Mouse (Mus musculus) heart, adult 2 months (tissue): ENCODE measurements at regions not wholly inside any gene's neighbourhood (a gene's known extent, or its start where the extent isn't known, plus 50 kb on each side); places are given as distances from the start of the nearest gene placed in this dataset.

ENCODE experiments used
- DNase-seq, 2 experiments: peaks; one replicate each; pipeline ENCODE4 v3.0.0; 2021
- H3K27ac ChIP-seq: fragments of 200-600 bp; 2 replicates; pipeline ENCODE4 v1.8.1; 2022
- H3K27me3 ChIP-seq: fragments of 200-500 bp; 2 replicates; pipeline ENCODE4 v1.6.1; 2012; ENCODE audit warnings: mild to moderate bottlenecking, low read length, inconsistent platforms, mixed read lengths; ENCODE audit not compliant: control insufficient read depth, insufficient read depth
- H3K36me3 ChIP-seq: fragments of 200-500 bp; 2 replicates; pipeline ENCODE4 v1.6.1; 2012; ENCODE audit warnings: low read length, inconsistent platforms; ENCODE audit not compliant: control insufficient read depth, insufficient read depth
- H3K4me1 ChIP-seq: fragments of 200-500 bp; 2 replicates; pipeline ENCODE4 v1.6.1; 2011; ENCODE audit warnings: low read length; ENCODE audit not compliant: control insufficient read depth, insufficient read depth
- H3K4me3 ChIP-seq: fragments of 200-600 bp; 2 replicates; pipeline ENCODE4 v1.8.1; 2022
- H3K79me2 ChIP-seq: fragments of 200-500 bp; replicated peaks from 2 replicates; pipeline ENCODE4 v1.6.1; 2012; ENCODE audit warnings: mild to moderate bottlenecking, inconsistent platforms, low read length, moderate library complexity, mixed read lengths; ENCODE audit not compliant: control insufficient read depth, insufficient read depth
- H3K9ac ChIP-seq: fragments of 200-500 bp; 2 replicates; pipeline ENCODE4 v1.6.1; 2012; ENCODE audit warnings: low read depth, mild to moderate bottlenecking, control low read depth, inconsistent platforms, low read length, mixed read lengths
- CTCF ChIP-seq: fragments of 200-600 bp; IDR thresholded peaks from 2 replicates; pipeline ENCODE4 v1.8.1; 2022; ENCODE audit warnings: antibody characterized with exemption, mild to moderate bottlenecking, moderate library complexity
- EP300 ChIP-seq: fragments of 200-500 bp; IDR thresholded peaks from 2 replicates; pipeline ENCODE4 v1.6.1; 2011; ENCODE audit warnings: low read depth, low read length, control low read depth; ENCODE audit not compliant: insufficient read depth
- POLR2A ChIP-seq: fragments of 200-500 bp; IDR thresholded peaks from 2 replicates; pipeline ENCODE4 v1.6.1; 2011; ENCODE audit warnings: mild to moderate bottlenecking, low read depth, low read length, control low read depth; ENCODE audit not compliant: insufficient read depth
- WGBS: fragments of 180-500 bp; shearing (Covaris S2); methylation state at CpG from one replicate; pipeline ENCODE4 v1.1.7; 2018; 5-methylcytosine and 5-hydroxymethylcytosine counted together
- intact Hi-C: fragments of 180-260 bp; cut with DNase I; formaldehyde crosslinking; loops from one replicate; pipeline ENCODE4 v1.15.1; 2025

DNA sequence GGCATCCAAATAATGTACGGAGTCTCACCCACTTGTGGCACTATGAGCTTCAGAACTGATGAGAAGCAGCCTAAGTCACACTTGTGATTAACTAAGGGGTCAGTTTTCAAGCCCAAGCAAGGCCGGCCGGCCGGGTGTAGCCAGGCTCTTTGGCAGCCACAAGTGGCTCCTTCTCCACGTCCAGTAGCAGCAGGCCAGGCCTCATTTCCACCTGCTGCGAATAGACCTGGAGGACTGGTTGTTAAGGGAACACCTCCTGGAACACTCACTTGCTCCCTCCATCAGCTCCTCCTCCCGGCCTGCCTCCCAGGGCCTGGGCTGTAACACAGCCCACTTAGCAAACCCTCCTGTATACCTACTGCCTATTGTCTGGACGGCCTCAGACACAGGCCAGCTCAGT lies 61.1 kb upstream of the Calm2 start:
- Histone ChIP-seq H3K27ac (no peak overlapping the region), H3K79me2 (no peaks in the 10 kb centered on the region), H3K9ac (no peak overlapping the region), H3K27me3 (no peaks in the 10 kb centered on the region), H3K4me3 (no peak overlapping the region), H3K36me3 (no peaks in the 10 kb centered on the region), H3K4me1 (peaks cover 1% of the 10 kb centered on the region; the same call in 1 of the 2 replicates)
- DNase-seq = no peak
- WGBS = 83% methylated on average over 8 of the region's 8 CpGs
- intact Hi-C loops = no loop called here
- TF ChIP-seq EP300 (no peak), CTCF (no peak)

DNA sequence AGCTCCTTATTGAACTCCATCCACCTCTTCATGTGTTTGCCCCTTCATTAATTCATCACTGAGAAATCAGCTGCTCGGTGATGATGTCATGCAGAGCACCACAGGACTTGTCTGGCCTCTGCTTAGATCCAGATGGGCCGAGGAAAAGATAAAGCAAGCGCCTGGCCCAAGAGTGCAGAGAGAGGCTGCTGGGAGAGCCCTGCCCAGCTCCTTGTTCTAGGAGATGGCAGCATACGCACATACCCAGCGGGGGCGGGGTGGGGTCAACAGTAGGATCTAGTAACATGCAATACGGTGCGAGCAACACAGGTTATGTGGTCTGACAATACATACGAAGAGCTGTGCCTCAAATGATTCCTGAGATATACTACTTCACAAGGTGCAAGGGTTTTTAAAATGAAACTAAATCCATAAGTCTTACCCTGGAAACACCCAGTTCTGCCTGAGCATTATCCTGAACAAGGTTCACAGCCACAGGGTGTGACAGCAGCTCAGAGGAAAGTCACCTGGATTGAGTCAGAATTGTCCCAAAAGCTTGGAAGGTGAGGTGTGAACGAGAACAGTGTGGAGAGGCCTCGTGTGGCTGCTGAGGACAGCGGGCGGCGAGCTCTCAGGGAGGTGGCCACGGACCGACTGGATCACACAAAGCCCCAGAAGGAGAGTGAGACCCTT lies 62.0 kb upstream of the Calm2 start:
- Histone ChIP-seq H3K4me1 (peaks cover 3% of the 10 kb centered on the region), H3K9ac (no peak overlapping the region), H3K79me2 (no peaks in the 10 kb centered on the region), H3K27ac (no peak overlapping the region), H3K27me3 (no peaks in the 10 kb centered on the region), H3K36me3 (no peaks in the 10 kb centered on the region), H3K4me3 (no peak overlapping the region)
- intact Hi-C loops = no loop called here
- 84% methylated on average over 16 of the region's 16 CpGs for WGBS
- TF ChIP-seq POLR2A (no peak), EP300 (no peak), CTCF (no peak)
- DNase-seq = no peak

DNA sequence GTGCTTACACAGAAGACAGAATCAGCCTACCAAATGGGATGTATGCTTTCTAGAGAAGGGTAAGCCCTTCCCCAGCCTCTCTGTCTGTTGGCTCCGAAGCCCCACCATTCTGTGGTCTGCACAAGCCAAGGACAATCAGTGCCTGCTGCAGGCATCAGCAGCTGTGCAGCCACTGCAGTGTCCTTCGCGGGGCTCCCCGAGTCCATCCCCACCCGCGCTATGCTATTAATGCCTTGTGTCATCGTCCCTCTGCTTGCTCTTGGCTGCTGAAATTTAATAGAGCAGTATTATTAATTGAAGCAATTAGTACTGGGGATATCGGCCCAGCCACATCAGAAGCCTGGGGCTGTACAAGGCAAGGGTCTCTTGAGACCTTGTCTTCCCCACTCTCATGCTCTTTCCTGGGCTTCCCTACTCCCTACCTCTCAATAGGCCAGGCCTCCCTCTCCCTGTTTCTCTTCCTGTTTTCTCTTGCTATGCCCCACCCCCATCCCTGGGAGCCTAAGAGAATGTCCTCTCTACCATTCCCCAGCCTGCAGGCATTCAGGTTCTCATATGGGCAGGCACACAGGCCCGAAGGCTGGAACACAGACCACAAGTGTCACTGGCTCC lies 65.4 kb upstream of the Calm2 start:
- intact Hi-C loops = no loop called here
- Histone ChIP-seq H3K9ac (no peak overlapping the region), H3K27me3 (no peaks in the 10 kb centered on the region), H3K36me3 (no peaks in the 10 kb centered on the region), H3K4me3 (no peak overlapping the region), H3K4me1 (peaks cover 2% of the 10 kb centered on the region; the same call in 1 of the 2 replicates), H3K79me2 (no peaks in the 10 kb centered on the region), H3K27ac (no peak overlapping the region)
- DNase-seq = no peak
- 74% methylated on average over 9 of the region's 9 CpGs for WGBS
- TF ChIP-seq POLR2A = no peak
- TF ChIP-seq CTCF = no peak
- TF ChIP-seq EP300 = no peak

DNA sequence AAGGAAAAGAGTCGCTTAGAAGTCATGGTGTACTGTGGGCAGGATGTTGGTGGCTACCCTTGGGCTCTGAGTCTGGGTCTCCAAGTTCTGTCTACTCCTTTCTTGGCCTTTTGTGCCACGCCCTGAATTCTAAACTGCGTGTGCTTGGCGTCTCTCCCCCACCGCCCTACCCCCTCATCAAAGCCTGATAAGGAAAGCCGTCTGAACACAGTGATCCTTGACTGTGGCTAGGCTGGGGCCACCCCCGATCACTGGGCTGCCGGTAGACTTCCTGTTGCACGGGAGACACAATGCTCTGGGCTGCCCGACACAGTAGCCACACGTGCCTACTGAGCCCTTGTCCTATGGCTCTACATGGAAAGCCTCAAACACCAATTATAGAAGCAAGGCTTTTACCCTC lies 67.1 kb upstream of the Calm2 start:
- H3K27me3 ChIP-seq = no peaks in the 10 kb centered on the region
- TF ChIP-seq EP300 = no peak
- no peak for TF ChIP-seq CTCF
- TF ChIP-seq POLR2A = no peak
- intact Hi-C loops = no loop called here
- H3K4me3 ChIP-seq = no peak overlapping the region
- H3K79me2 ChIP-seq = no peaks in the 10 kb centered on the region
- H3K36me3 ChIP-seq = no peaks in the 10 kb centered on the region
- WGBS = 23% methylated on average over 11 of the region's 11 CpGs
- H3K9ac ChIP-seq = no peak overlapping the region
- peaks cover 2% of the 10 kb centered on the region; the same call in 1 of the 2 replicates for H3K4me1 ChIP-seq
- no peak overlapping the region for H3K27ac ChIP-seq
- no peak for DNase-seq

DNA sequence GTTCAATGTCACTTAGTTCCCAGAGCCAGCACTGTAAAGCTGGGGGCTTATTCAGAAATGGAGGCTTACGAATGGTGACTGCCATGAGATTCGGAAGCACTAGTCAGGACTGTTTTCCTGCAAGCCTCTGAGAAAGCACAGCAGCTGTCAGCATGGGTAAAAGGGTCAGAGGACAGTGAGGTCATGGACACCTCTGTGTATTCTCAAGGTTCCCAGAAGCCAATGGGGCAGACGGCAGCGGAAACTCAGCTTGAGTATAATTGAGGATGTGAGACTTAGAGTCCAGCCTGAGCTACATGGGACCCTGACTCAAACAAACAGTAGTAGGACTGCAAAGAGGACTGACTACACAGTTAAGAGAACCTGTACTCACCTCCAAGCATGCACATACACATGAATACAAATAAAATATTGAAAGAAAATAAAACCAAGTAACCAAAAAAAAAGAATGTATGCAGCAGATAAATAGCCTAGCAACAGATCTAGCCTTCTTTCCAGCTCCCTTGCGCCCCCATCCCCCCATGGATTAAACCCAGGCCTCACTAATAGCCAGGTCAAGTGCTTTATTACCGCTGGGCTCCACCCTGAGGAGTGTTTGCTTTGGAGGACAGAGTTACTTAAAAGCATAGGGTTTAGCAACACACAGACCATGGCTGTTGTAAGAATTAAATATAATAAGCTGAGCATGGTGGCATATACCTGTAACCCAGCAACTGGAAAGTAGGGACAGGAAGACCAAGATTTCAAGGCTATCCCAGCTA lies 67.8 kb upstream of the Calm2 start:
- Histone ChIP-seq H3K27me3 (no peaks in the 10 kb centered on the region), H3K9ac (no peak overlapping the region), H3K4me1 (peaks cover 2% of the 10 kb centered on the region; the same call in 1 of the 2 replicates), H3K79me2 (no peaks in the 10 kb centered on the region), H3K4me3 (no peak overlapping the region), H3K27ac (no peak overlapping the region), H3K36me3 (no peaks in the 10 kb centered on the region)
- WGBS = 75% methylated on average over 6 of the region's 6 CpGs
- intact Hi-C loops = no loop called here
- DNase-seq = no peak
- TF ChIP-seq EP300 = no peak
- TF ChIP-seq POLR2A = no peak
- no peak for TF ChIP-seq CTCF

DNA sequence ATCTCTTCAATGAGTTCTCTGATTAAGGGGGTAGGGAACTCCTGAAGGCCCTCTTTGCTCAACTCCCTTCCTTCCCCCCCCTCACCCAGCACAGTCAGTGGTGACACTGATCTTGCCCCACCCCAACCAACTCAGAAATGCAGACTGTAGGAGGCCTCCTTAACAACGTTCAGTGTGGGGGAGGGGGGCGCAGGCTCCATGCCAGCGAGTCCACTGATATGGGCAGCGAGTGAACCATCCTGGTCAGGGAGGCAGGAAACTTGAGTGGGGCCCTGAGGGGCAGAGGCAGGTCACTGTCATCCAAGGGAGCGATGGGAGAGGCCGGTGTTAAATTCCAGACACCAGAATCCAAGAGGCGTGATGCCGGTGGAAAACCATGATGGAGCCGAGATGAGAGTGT lies 70.5 kb upstream of the Calm2 start:
- intact Hi-C loops = no loop called here
- no peak for DNase-seq
- TF ChIP-seq CTCF (no peak), POLR2A (no peak), EP300 (no peak)
- Histone ChIP-seq H3K36me3 (no peaks in the 10 kb centered on the region), H3K27me3 (no peaks in the 10 kb centered on the region), H3K4me3 (no peak overlapping the region), H3K4me1 (peaks cover 2% of the 10 kb centered on the region; the same call in 1 of the 2 replicates), H3K9ac (no peak overlapping the region), H3K27ac (no peak overlapping the region), H3K79me2 (no peaks in the 10 kb centered on the region)
- WGBS = 36% methylated on average over 9 of the region's 9 CpGs
